Mouse (Mus musculus): ENCODE data around the gene Slit3. TPM values are rescaled to one million over a fixed set of nuclear protein-coding genes. Genes with fewer than 3 reads are reported as not detected.

Gene Slit3
- polyA plus RNA-seq, 2 experiments, result 0.20 to 0.23 TPM

GRCm38 (mm10) chr11:35608794-35609193 is 487.8 kb downstream of the Slit3 start:
- WGBS (ENCODE audit: insufficient replicate concordance), result 59% methylated on average over 5 of the region's 5 CpGs
- TF ChIP-seq CTCF (IDR thresholded peaks at IDR 0.05; ENCODE audit: low read depth) (no peak), EP300 (IDR thresholded peaks at IDR 0.05; ENCODE audit: low read depth) (no peak)

GRCm38 (mm10) chr11:35612262-35612896 is 491.4 kb downstream of the Slit3 start:
- no peak for DNase-seq (ENCODE audit: low read depth in 3 of 3, low spot score in 3 of 3)
- no peak overlapping the region for H3K4me2 ChIP-seq (ENCODE audit: low read depth)
- H3K4me3 ChIP-seq (ENCODE audit: insufficient read depth in 1 of 2, low read depth in 2 of 2, low read length in 2 of 2), result no peak overlapping the region
- no peak overlapping the region for H3K9ac ChIP-seq (replicated peaks)
- 54% methylated on average over 13 of the region's 13 CpGs for WGBS (ENCODE audit: insufficient replicate concordance)
- no peaks in the 10 kb centered on the region for H3K4me1 ChIP-seq (replicated peaks; ENCODE audit: control insufficient read depth in 2 of 2, insufficient read depth in 2 of 2, low read length in 1 of 2)
- no peaks in the 10 kb centered on the region for H3K27me3 ChIP-seq (ENCODE audit: control insufficient read depth, insufficient read depth, low read length)
- no peak overlapping the region for H3K27ac ChIP-seq
- H3K9me3 ChIP-seq (ENCODE audit: control insufficient read depth, low read length), result no peaks in the 10 kb centered on the region
- TF ChIP-seq CTCF (IDR thresholded peaks at IDR 0.05; ENCODE audit: low read depth) (no peak), EP300 (IDR thresholded peaks at IDR 0.05; ENCODE audit: low read depth) (no peak)
- H3K36me3 ChIP-seq (replicated peaks; ENCODE audit: control insufficient read depth, insufficient read depth, low read depth), result no peaks in the 10 kb centered on the region
- no peak for ATAC-seq (ENCODE audit: insufficient read depth)

More at GRCm38 (mm10) chr11:35608794-35609193, 487.8 kb downstream of the Slit3 start:
- no peak for ATAC-seq (ENCODE audit: insufficient read depth)
- Histone ChIP-seq H3K9me3 (ENCODE audit: control insufficient read depth, low read length) (no peaks in the 10 kb centered on the region), H3K4me1 (replicated peaks; ENCODE audit: control insufficient read depth in 2 of 2, insufficient read depth in 2 of 2, low read length in 1 of 2) (no peaks in the 10 kb centered on the region), H3K27ac (no peak overlapping the region), H3K9ac (replicated peaks) (no peak overlapping the region), H3K4me2 (ENCODE audit: low read depth) (no peak overlapping the region), H3K36me3 (replicated peaks; ENCODE audit: control insufficient read depth, insufficient read depth, low read depth) (no peaks in the 10 kb centered on the region), H3K4me3 (ENCODE audit: insufficient read depth in 1 of 2, low read depth in 2 of 2, low read length in 2 of 2) (no peak overlapping the region), H3K27me3 (ENCODE audit: control insufficient read depth, insufficient read depth, low read length) (no peaks in the 10 kb centered on the region)
- no peak for DNase-seq (ENCODE audit: low read depth in 3 of 3, low spot score in 3 of 3)

- TF ChIP-seq EP300 (IDR thresholded peaks at IDR 0.05; ENCODE audit: low read depth), result no peak
- no peak for TF ChIP-seq CTCF (IDR thresholded peaks at IDR 0.05; ENCODE audit: low read depth)
- 40% methylated on average over 3 of the region's 3 CpGs for WGBS (ENCODE audit: insufficient replicate concordance)
- Histone ChIP-seq H3K4me2 (ENCODE audit: low read depth) (no peak overlapping the region), H3K9ac (replicated peaks) (no peak overlapping the region), H3K4me1 (replicated peaks; ENCODE audit: control insufficient read depth in 2 of 2, insufficient read depth in 2 of 2, low read length in 1 of 2) (no peaks in the 10 kb centered on the region), H3K4me3 (ENCODE audit: insufficient read depth in 1 of 2, low read depth in 2 of 2, low read length in 2 of 2) (no peak overlapping the region), H3K36me3 (replicated peaks; ENCODE audit: control insufficient read depth, insufficient read depth, low read depth) (no peaks in the 10 kb centered on the region), H3K27ac (no peak overlapping the region), H3K9me3 (ENCODE audit: control insufficient read depth, low read length) (no peaks in the 10 kb centered on the region), H3K27me3 (ENCODE audit: control insufficient read depth, insufficient read depth, low read length) (no peaks in the 10 kb centered on the region)
- ATAC-seq (ENCODE audit: insufficient read depth), result no peak
- no peak for DNase-seq (ENCODE audit: low read depth in 3 of 3, low spot score in 3 of 3)
These were observed 493.5 kb downstream of the Slit3 start for GRCm38 (mm10) chr11:35614530-35614929.

GRCm38 (mm10) chr11:35619421-35619820 is 498.4 kb downstream of the Slit3 start:
- no peak for DNase-seq (ENCODE audit: low read depth in 3 of 3, low spot score in 3 of 3)
- Histone ChIP-seq H3K4me3 (ENCODE audit: insufficient read depth in 1 of 2, low read depth in 2 of 2, low read length in 2 of 2) (no peak overlapping the region), H3K27ac (no peak overlapping the region), H3K4me1 (replicated peaks; ENCODE audit: control insufficient read depth in 2 of 2, insufficient read depth in 2 of 2, low read length in 1 of 2) (no peaks in the 10 kb centered on the region), H3K36me3 (replicated peaks; ENCODE audit: control insufficient read depth, insufficient read depth, low read depth) (no peaks in the 10 kb centered on the region), H3K27me3 (ENCODE audit: control insufficient read depth, insufficient read depth, low read length) (no peaks in the 10 kb centered on the region), H3K9me3 (ENCODE audit: control insufficient read depth, low read length) (no peaks in the 10 kb centered on the region), H3K9ac (replicated peaks) (no peak overlapping the region), H3K4me2 (ENCODE audit: low read depth) (no peak overlapping the region)
- no peak for TF ChIP-seq CTCF (IDR thresholded peaks at IDR 0.05; ENCODE audit: low read depth)
- TF ChIP-seq EP300 (IDR thresholded peaks at IDR 0.05; ENCODE audit: low read depth), result no peak
- 71% methylated on average over 14 of the region's 14 CpGs for WGBS (ENCODE audit: insufficient replicate concordance)
- no peak for ATAC-seq (ENCODE audit: insufficient read depth)

GRCm38 (mm10) chr11:35622736-35623135 is 501.7 kb downstream of the Slit3 start:
- TF ChIP-seq CTCF (IDR thresholded peaks at IDR 0.05; ENCODE audit: low read depth) (no peak), EP300 (IDR thresholded peaks at IDR 0.05; ENCODE audit: low read depth) (no peak)

More at GRCm38 (mm10) chr11:35622736-35623135, 501.7 kb downstream of the Slit3 start:
- Histone ChIP-seq H3K4me3 (ENCODE audit: insufficient read depth in 1 of 2, low read depth in 2 of 2, low read length in 2 of 2) (no peak overlapping the region), H3K4me2 (ENCODE audit: low read depth) (no peak overlapping the region), H3K9me3 (ENCODE audit: control insufficient read depth, low read length) (no peaks in the 10 kb centered on the region), H3K9ac (replicated peaks) (no peak overlapping the region), H3K27me3 (ENCODE audit: control insufficient read depth, insufficient read depth, low read length) (no peaks in the 10 kb centered on the region), H3K36me3 (replicated peaks; ENCODE audit: control insufficient read depth, insufficient read depth, low read depth) (no peaks in the 10 kb centered on the region), H3K27ac (no peak overlapping the region), H3K4me1 (replicated peaks; ENCODE audit: control insufficient read depth in 2 of 2, insufficient read depth in 2 of 2, low read length in 1 of 2) (no peaks in the 10 kb centered on the region)
- DNase-seq (ENCODE audit: low read depth in 3 of 3, low spot score in 3 of 3) (no peak), ATAC-seq (ENCODE audit: insufficient read depth) (no peak)
- WGBS (ENCODE audit: insufficient replicate concordance), result 47% methylated on average over 3 of the region's 3 CpGs

Data from liver, embryonic 14.5 days (tissue).